Mouse (Mus musculus): ENCODE data around the gene Sorcs2.

Sorcs2 gene

DNA sequence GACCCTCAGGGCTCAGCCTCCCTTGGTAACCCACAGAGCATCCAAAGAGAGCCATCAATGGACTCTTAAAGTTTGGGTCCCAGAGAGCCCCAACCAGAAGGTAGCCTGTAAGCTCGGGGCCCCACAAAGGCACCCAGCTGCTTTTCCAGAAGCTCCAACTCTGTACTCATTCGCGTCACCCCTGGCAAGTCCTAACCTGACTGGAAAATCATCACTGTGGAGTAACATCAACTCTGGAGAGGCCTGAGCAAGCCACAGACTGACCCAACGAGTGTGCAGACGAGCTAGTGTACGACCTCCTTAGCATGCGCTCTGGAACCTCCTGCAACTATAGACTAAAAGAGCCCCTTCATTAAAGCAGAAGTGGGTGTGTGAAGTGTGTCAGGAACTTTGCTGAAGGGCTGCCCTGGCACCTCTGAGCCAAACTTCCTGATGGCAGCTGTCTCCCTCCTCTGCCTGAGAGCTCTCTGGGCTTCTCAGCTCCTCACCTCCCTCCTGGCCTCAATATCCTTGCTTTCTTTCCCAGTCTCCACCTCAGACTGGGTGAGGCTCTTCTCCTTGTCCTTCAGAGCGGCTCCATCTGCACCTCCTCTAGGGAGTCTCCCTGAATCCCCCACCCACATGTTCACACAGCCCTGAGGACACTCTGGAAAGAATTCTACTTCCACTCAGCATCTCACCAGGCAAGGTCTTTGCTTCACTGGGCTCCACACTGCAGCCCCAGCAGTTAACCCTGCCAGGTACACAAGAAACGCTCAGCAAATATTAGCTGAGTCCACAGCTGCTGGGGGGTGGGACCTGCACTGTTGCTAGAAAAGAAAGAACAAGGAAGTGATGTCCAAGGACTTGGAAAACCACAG lies 8.0 kb downstream of the Sorcs2 start:
- DNase-seq: no peak

DNA sequence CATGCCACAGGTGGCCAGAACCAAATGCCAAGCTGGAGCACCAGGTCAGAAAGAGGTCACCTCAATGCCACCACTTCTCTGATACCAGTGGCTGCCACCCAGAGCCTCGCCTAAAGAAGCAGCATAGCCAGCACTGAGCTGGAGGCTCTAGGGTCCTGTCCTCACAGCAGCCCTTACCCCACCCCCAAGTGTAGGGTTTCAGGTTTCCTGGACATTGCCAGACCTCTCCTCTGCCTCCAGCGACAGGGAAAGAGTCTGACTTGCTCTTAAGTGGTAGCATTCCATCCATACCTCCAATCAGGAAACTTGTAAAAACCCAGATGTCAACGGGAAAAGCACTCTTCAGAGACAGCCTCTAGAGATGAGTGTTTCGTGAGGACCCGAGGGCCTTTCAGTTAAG lies 12.9 kb downstream of the Sorcs2 start:
- no peak for DNase-seq

DNA sequence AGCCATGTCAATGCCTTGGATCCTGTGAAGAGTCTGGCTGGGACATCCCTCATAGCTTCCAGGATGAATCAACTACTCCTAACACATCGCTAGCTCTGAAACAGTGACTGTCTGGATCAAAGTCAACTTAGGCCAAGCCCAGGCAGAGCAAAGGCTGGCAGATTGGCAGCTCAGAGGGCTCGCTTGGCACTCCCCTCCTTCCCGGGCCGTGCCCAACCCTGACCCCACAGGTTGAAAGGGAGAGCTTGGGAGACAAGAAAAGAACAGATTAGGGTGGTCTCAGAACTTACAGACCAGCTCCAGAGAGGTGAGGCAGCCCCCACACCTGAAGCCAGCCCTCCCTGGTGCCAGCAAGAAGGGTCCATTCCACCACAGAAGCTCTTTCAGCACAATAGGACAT lies 14.5 kb downstream of the Sorcs2 start:
- no peak for DNase-seq

DNA sequence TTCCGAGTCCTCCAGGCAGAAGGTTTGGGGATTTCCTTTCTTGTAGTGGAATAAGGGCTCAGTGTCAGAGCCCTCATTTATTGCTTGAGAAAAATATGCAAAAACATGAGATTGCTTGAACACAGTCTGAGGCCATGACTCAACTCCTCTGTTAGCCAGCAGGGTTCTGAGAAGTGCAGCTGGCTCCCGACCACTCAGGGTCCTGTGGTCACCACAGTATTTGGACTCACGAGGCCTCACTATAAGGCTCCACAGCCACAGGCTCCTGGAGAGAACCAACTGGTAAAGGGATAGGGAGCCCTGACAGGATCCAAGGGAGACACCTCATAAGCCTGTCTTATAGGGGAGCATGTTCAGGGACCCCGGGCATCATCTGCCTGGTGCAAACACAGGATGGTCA lies 15.2 kb downstream of the Sorcs2 start:
- DNase-seq: no peak

DNA sequence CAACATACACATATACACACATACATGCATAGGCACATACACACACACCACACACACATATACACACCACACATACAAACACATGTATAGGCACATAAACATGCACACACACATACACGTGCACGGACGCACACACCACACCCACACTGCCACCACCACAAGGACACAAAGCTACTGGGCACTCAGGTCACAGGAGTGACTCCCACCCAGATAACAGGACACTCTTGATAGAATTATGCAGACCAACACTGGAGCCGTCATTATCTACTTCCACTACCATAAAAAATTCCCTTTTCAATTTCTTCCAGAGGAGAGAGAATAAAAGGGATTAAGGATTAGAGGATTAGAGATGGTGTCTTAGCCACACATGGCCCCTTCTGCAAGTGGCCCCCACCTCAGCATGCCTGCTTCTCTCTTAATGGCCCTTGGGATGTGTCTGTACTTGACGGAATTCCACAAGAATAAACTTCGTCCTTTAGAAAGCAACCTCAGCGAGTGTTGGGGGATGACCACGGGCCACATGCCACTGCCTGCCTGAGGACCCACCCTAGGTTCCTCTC lies 15.7 kb downstream of the Sorcs2 start:
- DNase-seq: no peak

DNA sequence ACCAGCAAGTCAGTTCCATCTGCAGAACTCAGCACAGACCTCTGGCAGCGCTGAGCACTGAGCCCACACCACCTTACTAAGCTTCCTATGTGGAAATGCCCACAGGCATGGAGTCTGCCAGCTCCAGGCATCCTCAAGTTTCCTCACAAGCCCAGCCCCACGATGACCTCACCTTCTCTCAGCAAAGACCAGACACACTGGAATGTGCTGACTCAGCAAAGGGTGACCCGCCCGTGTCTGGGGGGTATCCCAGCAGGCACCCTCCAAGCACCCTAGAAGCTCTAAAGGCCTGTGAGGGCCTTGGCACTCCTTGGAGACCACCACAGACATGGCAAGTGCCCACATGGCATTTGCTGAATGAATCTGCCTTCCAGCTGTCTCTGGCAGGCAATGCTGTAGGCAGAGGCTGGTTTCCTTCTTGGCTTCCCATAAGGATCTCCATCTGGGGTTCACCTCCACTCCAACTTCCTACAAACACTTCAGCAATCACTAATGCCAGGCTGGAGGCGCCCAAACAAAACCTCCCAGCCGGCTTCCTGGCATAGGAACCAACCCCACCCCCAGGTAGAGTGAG lies 17.9 kb downstream of the Sorcs2 start:
- DNase-seq: no peak

DNA sequence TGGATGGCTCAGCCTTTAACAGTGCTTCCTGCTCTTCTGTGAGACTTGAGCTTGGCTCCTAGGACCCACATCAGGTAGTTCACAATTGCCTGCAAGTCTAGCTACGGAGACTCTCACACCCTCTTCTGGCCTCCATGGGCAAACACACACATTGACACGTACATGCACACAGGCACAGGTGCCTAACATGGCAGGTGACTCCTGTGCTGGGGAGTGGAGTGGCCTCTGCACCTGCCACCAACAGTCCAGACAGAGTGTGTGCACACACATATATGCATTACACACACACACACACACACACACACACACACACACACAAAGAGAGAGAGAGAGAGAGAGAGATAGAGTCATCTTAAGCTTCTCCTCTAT lies 19.6 kb downstream of the Sorcs2 start:
- DNase-seq: peak; percentile 27 to 51

DNA sequence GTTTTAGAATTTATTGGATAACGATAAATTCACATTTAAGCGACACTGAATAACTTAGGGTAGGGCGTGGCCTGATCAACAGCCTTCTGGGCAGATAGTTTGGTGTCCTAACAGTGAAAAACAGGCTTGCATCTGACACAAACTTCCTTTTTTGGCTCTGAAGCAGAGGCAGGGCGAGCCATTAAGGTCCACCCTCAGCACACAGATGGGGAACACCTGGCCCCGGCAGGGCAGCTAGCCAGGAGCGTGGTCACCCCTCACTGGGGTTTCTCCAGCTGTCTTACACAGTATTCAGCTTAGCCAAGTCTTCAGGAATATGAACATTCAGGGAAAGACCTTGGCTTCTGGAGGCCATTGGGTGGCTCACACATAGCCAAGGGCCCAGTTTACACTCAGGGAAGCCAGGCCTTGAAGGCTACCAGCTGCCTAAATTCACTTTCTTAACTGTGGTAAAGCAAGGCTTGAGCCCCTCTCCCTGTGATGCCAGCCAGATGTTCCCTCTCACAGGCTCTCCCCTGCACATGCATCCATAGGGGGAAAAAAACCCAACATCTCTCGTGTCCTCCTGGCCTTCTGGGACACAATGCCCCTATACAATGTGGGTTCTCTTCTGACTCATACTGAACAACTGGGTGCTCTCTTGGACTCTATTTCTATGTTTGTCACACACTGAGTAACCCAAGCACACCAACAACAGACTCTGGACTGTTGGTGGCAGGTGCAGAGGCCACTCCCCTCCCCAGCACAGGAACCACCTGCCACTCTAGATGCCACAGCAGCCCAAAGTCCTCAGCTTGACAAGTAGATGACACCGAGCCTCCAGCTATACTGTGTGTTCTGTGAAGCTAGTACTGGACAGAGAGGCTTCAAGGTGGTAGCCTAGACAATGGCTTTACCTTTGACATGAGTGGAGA lies 20.2 kb downstream of the Sorcs2 start:
- peak; percentile 60 to 80 for DNase-seq

DNA sequence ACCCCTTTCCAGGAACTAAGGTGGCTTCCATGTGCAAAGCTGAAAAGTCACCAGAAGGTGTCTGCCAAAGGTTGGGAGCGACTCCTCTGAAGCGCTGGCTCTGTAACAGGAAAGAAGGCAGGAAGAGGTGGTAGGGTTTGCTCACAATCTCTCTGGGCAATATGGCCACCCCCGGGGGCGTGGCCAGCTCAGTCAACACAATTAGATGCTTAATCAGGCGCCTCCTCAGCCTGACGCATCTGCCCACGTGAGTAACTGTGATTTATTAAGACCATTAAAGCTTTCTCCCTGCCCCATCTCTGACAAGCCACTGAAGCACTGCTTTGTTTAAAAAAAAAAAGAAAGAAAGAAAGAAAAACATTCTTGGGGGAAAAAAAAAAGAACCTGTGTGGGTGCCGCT lies 22.1 kb downstream of the Sorcs2 start:
- DNase-seq: peak in 1 of 2 experiments; percentile 33

DNA sequence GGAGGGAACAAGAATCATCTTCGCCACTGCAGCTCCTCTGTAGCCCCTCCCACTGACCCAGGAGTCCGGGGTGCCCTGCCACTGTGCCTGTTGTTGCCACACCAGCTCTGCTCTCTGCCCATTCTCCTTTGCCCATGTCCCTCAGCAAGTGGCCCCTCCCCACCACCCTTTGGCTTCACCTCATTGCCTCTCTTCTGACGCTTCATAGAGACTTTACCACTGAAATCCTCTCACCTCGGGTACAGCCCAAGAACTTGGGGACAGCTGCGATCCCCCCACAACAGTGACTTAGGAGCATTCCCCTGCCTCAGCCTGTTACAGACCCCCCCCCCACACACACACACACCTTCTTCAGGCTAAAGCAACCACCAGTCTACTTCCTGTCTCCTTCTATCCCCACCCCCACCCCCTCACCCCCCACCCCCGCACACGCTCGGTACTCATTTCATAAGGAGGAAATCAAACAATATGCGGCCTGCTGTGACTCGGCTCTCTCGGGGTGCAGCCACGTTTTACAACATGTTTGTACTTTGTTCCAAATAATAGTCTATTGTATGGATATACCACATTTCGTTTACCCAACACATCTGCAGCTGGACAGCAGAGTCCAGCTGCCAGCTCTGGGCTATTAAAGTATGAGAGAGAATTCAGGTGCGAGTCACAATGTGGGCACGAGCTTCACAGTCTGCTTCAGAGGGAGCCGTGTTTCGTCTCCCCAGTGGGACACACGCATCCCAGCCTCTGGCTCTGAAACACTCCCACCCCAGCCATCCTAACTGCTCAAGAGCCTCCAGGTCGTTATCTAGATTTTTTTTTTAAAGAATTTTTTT lies 23.5 kb downstream of the Sorcs2 start:
- DNase-seq: peak; percentile 50 to 55

DNA sequence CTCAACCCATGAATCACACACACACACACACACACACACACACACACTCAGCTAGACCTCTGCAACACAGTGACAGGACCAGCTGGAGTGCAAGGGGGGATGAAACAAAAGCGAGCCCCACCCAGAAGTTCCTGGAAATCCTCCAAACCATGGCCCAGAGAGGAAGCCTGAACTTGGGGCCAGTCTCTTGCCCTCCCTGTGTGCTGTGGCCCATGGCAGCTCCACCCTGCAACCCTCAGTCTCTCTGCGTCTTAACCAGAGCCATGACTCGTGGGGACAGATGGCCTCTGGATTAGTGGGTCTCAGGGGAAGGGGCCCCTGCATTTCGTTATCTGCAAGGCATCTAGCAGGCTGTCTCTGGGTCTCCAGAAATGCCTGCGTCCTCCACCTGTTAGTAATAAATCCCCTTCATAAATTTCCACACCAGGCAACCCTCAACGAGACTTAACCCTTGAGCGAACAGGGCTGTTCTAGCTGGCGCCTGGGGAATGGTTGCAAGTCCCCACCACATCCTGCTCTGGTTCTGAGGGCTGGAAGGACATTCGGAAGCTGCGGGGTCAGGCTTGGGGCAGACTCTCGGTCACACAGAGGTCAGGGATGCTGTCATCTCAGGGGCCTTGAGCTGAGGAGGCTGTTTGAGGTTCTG lies 24.6 kb downstream of the Sorcs2 start:
- peak; percentile 32 to 39 for DNase-seq

DNA sequence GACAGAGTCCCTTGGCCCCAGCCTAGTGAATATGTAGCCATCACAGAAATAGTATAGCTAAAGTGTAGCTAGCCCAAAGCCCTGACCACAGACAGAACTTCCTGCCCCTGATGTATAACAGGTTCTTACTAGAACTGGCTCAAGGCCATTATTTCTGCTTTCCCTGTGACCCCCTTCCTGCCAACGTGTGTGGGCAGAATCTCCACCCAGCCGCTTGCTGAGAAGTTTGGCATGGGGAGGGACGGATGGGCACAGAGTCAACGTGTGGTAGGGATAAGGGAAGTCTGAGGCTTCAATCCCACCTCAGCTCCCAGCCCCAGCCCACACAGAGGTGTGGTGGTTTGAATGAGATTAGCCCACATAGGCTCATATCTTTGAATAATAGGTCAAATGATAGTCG lies 26.2 kb downstream of the Sorcs2 start:
- no peak for DNase-seq

DNA sequence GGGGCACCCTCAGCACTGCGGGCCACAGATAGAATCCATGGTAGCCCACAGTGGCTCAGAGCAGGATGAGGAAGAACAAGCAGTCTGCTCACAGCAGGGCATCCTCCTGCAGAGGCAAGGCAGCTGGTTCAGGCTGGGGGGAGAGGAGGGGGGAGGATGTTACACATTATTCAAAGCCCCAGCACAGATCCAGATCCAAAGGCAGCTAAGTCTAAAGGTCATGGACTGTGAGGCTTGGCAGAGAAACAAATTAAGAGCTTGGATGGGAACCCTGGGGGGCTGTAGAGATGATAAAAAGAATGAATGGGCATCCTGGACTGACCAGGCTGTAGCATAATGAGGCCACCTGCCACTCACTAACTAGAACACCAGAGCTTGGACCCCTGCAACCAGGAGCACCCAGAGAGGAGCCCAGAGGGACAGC lies 28.7 kb downstream of the Sorcs2 start:
- peak in 1 of 2 experiments; percentile 49 for DNase-seq

DNA sequence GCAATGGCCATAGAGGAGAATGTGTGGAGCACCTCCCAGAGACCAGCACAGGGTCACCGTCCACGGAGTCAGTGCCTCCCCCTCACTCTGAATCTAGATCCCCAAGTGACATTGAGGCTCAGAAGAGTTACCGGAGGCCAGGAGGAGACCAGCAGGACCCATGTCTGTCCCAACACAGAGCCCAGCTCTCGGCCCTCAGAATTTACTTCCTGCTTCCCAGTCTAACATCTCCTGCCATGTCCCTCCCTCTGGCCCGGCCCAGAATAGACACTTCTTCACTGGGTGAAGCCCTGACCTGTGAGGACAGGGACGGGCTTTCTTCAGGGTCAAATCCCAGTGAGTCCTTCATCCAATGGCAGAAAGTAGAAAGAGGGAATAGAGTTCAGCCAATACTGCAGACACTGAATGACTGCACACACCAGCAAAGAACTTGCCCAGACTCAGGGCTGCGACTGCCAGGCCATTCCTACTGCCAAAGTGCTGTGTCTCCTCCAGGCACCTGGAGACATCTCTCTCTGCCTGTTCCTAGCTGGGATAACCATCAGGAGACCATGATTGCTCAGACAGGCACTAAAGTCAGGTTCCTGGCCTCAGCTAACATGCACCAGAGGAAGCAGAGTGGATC lies 29.3 kb downstream of the Sorcs2 start:
- DNase-seq: no peak

DNA sequence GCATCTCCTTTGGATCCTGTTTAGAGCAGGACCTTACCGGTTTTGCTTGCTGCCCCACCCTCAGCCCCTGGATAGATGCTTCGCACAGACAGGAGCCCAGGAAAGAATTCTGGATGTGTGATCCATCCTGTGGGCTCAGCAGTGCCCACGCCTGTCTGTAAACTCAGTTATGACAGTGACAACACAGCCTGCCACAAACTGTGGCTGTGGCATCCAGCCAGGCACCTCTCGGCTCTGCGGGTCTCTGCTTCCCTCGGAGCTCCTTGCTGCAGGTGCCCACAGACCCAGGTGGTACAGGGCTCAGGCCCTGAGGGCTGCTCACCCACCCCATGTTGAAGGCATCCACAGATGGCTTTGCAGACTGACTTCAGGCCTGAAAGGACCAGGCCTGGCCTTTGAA lies 30.0 kb downstream of the Sorcs2 start:
- DNase-seq: peak; percentile 53 to 71

DNA sequence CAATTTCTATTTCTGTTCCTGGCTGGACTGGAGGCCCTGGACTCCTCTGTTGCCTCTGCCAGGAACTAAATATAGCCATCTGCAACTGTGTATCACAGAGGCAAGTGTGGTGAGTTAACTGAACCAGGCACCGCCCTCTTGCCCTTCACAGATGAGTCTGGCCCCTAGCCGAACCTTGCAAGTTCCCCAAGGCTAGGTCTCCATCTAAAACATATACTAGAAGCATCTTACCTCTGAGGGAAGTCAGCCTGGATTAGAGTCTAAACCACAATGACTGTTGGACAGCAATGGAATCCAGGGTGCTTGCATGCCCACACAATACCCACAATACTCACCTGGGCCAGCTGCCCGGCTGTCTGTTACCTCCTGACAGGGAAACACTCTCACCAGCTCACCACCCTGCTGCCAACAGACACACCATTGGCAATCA lies 30.7 kb downstream of the Sorcs2 start:
- DNase-seq: no peak

DNA sequence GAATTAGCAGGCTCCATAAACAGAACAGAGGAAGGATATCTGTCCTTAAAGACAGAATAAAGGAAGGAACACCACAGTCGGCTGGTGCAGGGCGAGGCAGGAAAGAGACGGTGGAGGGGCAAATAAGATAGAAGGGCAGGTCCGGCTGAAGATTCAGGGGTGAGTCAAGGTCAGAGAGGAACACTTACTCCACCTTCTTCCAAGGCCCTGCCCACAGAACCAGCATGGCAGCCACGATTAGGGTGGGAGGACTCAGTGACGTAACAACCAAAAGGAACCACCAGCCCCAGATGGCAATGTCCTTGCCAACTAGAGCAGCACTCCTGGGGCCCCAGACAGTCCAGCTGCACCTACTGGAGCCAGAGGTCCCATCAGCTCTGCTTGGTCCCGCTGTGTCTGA lies 36.2 kb downstream of the Sorcs2 start:
- DNase-seq: no peak

DNA sequence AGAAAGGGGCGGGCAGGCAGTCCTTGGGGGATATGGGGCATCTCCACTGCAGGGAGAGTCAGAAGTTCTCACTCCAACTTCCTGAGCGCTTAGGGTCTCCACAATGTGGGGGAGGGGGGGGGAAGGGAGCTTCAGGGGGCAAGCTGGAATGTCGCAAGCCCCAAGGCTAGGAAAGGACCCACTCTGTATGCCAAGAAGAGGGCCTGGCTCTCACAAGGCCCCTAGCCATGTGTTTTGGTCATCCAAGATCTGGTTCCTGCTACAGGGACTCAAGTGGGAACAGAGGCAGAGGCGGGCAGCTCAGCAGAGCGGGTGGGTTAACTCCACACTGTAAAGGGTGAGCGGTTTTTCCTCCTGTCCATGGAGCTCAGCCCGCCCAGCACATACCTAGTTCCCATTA lies 37.6 kb downstream of the Sorcs2 start:
- no peak for DNase-seq

DNA sequence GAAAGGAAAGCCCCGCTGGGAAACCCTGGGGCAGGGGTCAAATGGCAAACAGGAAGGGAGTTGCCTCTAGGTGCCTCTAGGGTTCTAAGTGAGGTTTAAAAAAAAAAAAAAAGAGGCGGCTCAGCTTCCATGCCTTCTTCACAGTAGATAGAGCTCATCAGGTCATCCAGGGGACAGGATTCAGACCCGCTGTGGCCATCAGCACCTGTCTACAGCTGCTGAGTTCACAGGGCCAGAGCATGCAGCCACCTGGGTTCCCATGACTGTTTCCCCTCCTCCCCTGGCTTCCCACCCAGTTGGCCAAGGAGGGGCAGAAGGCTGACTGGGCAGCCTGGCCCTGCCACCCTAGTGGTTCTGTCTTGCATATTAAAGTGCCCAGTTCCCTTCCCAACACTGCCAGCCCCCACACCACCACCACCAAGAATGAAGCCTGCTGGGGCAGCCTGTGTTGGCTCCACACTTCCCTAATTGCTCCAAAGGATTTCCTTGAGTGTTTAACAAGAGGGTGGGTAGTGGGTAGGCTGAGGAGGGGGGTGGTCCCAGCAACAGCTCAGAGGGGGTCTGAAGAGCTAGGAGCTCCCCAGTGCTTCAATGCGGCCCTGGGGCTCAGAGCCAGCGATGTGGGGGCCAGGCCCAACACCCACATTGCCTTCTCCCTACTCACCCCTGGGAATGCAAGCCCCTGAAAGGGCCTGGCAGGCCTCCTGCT lies 38.2 kb downstream of the Sorcs2 start:
- DNase-seq: no peak

DNA sequence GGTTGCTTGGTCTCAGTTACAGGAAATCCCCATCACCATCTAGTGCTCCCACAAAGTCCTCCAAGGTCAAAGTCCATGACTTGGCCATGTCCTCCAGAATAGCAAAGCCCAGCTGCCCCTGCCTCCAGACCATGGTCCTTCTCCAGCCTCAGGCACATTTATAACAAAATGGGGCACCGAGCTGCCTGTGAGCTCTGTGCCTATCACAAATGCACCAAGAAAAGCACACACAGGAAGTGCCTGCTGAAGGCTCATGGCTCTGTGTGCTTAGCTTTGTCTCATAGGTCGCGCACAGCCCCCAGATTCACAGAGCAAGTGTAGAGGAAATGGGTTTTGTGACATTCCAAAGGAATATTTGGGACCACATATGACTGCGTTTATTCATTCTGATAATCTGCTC lies 39.8 kb downstream of the Sorcs2 start:
- DNase-seq: peak; percentile 34 to 36

DNA sequence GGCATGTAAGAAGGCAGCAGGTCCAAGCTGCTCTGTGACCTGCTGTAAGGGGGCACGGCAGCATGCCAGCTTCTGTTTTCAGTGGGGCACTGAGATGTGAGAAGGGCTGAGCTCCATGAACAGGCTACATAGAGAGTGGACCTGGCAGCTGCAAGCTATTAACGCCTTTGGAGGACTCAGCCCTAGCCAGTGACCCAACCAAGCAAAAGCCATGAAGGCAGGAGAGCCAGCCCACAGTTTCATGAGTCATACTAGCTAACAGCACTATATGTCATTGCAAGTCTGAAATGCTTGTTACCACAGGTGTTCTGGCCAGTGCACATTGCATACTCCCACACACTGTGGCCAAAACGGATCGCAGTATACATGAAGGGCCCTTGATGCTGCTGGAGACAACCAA lies 41.3 kb downstream of the Sorcs2 start:
- no peak for DNase-seq
